Mouse (Mus musculus) limb, embryonic 15.5 days (tissue): ENCODE data around the gene Fsd1l. TPM values are rescaled to one million over a fixed set of nuclear protein-coding genes. Genes with fewer than 3 reads are reported as not detected.

Source experiments
- ATAC-seq: fragments of 200-750 bp; cut with Nextera tagmentation; 2 replicates; pipeline ENCODE4 v1.8.0; 2017; ENCODE audit warnings: low read depth, moderate TSS enrichment; ENCODE audit not compliant: insufficient number of reproducible peaks, low FRiP score, low TSS enrichment
- H3K27ac ChIP-seq: fragments of 300-500 bp; sonication (generic); 2 replicates; pipeline ENCODE4 v1.5.1; 2015; ENCODE audit warnings: moderate library complexity, mild to moderate bottlenecking, inconsistent platforms
- H3K27me3 ChIP-seq: fragments of 300-500 bp; sonication (generic); 2 replicates; pipeline ENCODE4 v1.6.1; 2015; ENCODE audit warnings: inconsistent platforms
- H3K36me3 ChIP-seq: fragments of 300-500 bp; sonication (generic); 2 replicates; pipeline ENCODE4 v1.6.1; 2015; ENCODE audit warnings: inconsistent platforms
- H3K4me1 ChIP-seq: fragments of 300-500 bp; sonication (generic); 2 replicates; pipeline ENCODE4 v1.6.1; 2015; ENCODE audit warnings: inconsistent platforms
- H3K4me2 ChIP-seq: fragments of 300-500 bp; sonication (generic); 2 replicates; pipeline ENCODE4 v1.6.1; 2015; ENCODE audit warnings: mild to moderate bottlenecking, inconsistent platforms
- H3K4me3 ChIP-seq: fragments of 300-500 bp; sonication (generic); 2 replicates; pipeline ENCODE4 v1.5.1; 2015; ENCODE audit warnings: mild to moderate bottlenecking, inconsistent platforms
- H3K9ac ChIP-seq: fragments of 300-500 bp; sonication (generic); 2 replicates; pipeline ENCODE4 v1.6.1; 2015; ENCODE audit warnings: inconsistent platforms
- H3K9me3 ChIP-seq: fragments of 300-500 bp; sonication (generic); 2 replicates; pipeline ENCODE4 v1.6.1; 2016; ENCODE audit warnings: inconsistent platforms
- WGBS: fragments of 180-500 bp; shearing (Covaris S2); methylation state at CpG from one replicate; pipeline ENCODE4 v1.1.7; 2015; 5-methylcytosine and 5-hydroxymethylcytosine counted together
- polyA plus RNA-seq: library from polyadenylated mRNA; unstranded; fragments of >200 nt; fragmentation: Nextera tagmentation; extraction: Ambion mirVana; gene quantifications from 2 replicates; pipeline ENCODE4 v1.2.1, GENCODE M21; 2015

Fsd1l gene
- polyA plus RNA-seq, 1 experiment from 2014 or later = 13.1 TPM

- Histone ChIP-seq H3K4me2 (no peak overlapping the region), H3K4me3 (no peak overlapping the region), H3K4me1 (no peaks in the 10 kb centered on the region), H3K27me3 (no peaks in the 10 kb centered on the region), H3K9ac (no peak overlapping the region), H3K36me3 (no peaks in the 10 kb centered on the region), H3K9me3 (no peaks in the 10 kb centered on the region), H3K27ac (no peak overlapping the region)
- 84% methylated on average over 15 of the region's 15 CpGs for WGBS
- ATAC-seq = no peak
Measured at GRCm38 (mm10) chr4:53596063-53596895, 35.0 kb upstream of the Fsd1l start.

- no peak overlapping the region for H3K4me3 ChIP-seq
- no peak overlapping the region for H3K27ac ChIP-seq
- no peak overlapping the region for H3K4me2 ChIP-seq
- H3K4me1 ChIP-seq = no peaks in the 10 kb centered on the region
- H3K9me3 ChIP-seq = no peaks in the 10 kb centered on the region
- no peaks in the 10 kb centered on the region for H3K36me3 ChIP-seq
- no peaks in the 10 kb centered on the region for H3K27me3 ChIP-seq
- H3K9ac ChIP-seq = no peak overlapping the region
- 53% methylated on average over 6 of the region's 6 CpGs for WGBS
- ATAC-seq = no peak
Measured at GRCm38 (mm10) chr4:53600462-53600861, 30.8 kb upstream of the Fsd1l start.

GRCm38 (mm10) chr4:53614576-53615225 is 16.6 kb upstream of the Fsd1l start:
- ATAC-seq = no peak
- no peak overlapping the region for H3K9ac ChIP-seq
- no peak overlapping the region for H3K27ac ChIP-seq
- H3K4me1 ChIP-seq = no peaks in the 10 kb centered on the region
- H3K4me3 ChIP-seq = no peak overlapping the region
- no peaks in the 10 kb centered on the region for H3K9me3 ChIP-seq
- WGBS = 81% methylated on average over 5 of the region's 5 CpGs
- no peaks in the 10 kb centered on the region for H3K27me3 ChIP-seq
- no peaks in the 10 kb centered on the region for H3K36me3 ChIP-seq
- no peak overlapping the region for H3K4me2 ChIP-seq

- Histone ChIP-seq H3K27ac (no peak overlapping the region), H3K9me3 (no peaks in the 10 kb centered on the region), H3K27me3 (no peaks in the 10 kb centered on the region), H3K4me3 (no peak overlapping the region), H3K4me2 (no peak overlapping the region), H3K36me3 (no peaks in the 10 kb centered on the region), H3K4me1 (no peaks in the 10 kb centered on the region), H3K9ac (no peak overlapping the region)
- ATAC-seq = no peak
- 53% methylated on average over 3 of the region's 3 CpGs for WGBS
Measured at GRCm38 (mm10) chr4:53617968-53618367, 13.3 kb upstream of the Fsd1l start.

- Histone ChIP-seq H3K4me3 (no peak overlapping the region), H3K9me3 (no peaks in the 10 kb centered on the region), H3K9ac (no peak overlapping the region), H3K27me3 (no peaks in the 10 kb centered on the region), H3K27ac (no peak overlapping the region), H3K36me3 (no peaks in the 10 kb centered on the region), H3K4me1 (no peaks in the 10 kb centered on the region), H3K4me2 (no peak overlapping the region)
- WGBS = 82% methylated on average over 6 of the region's 6 CpGs
- ATAC-seq = no peak
Measured at GRCm38 (mm10) chr4:53620104-53620503, 11.2 kb upstream of the Fsd1l start.

GRCm38 (mm10) chr4:53621084-53621483 is 10.2 kb upstream of the Fsd1l start:
- no peak overlapping the region for H3K9ac ChIP-seq
- 53% methylated on average over 6 of the region's 6 CpGs for WGBS
- no peaks in the 10 kb centered on the region for H3K36me3 ChIP-seq
- H3K27ac ChIP-seq = no peak overlapping the region
- no peak overlapping the region for H3K4me2 ChIP-seq
- no peak for ATAC-seq
- no peaks in the 10 kb centered on the region for H3K4me1 ChIP-seq
- no peaks in the 10 kb centered on the region for H3K9me3 ChIP-seq
- no peak overlapping the region for H3K4me3 ChIP-seq
- H3K27me3 ChIP-seq = no peaks in the 10 kb centered on the region

- 56% methylated on average over 5 of the region's 5 CpGs for WGBS
- no peaks in the 10 kb centered on the region for H3K36me3 ChIP-seq
- no peak overlapping the region for H3K4me2 ChIP-seq
- H3K9ac ChIP-seq = no peak overlapping the region
- no peaks in the 10 kb centered on the region for H3K4me1 ChIP-seq
- ATAC-seq = no peak
- no peaks in the 10 kb centered on the region for H3K27me3 ChIP-seq
- no peak overlapping the region for H3K27ac ChIP-seq
- H3K4me3 ChIP-seq = no peak overlapping the region
- H3K9me3 ChIP-seq = no peaks in the 10 kb centered on the region
Measured at GRCm38 (mm10) chr4:53621490-53621889, 9.8 kb upstream of the Fsd1l start.

GRCm38 (mm10) chr4:53623711-53624110 is 7.6 kb upstream of the Fsd1l start:
- WGBS = 85% methylated on average over 1 of the region's 1 CpGs
- H3K4me3 ChIP-seq = no peak overlapping the region
- 0 out of 2 replicates have a peak, but pooled peaks cover under 1% of the 10 kb centered on the region for H3K4me1 ChIP-seq
- H3K27ac ChIP-seq = no peak overlapping the region
- no peak overlapping the region for H3K9ac ChIP-seq
- ATAC-seq = no peak
- no peaks in the 10 kb centered on the region for H3K9me3 ChIP-seq
- no peak overlapping the region for H3K4me2 ChIP-seq
- no peaks in the 10 kb centered on the region for H3K27me3 ChIP-seq
- no peaks in the 10 kb centered on the region for H3K36me3 ChIP-seq

GRCm38 (mm10) chr4:53624816-53625215 is 6.5 kb upstream of the Fsd1l start:
- WGBS = 56% methylated on average over 4 of the region's 4 CpGs
- ATAC-seq = no peak
- no peak overlapping the region for H3K4me3 ChIP-seq
- no peaks in the 10 kb centered on the region for H3K36me3 ChIP-seq
- H3K27me3 ChIP-seq = no peaks in the 10 kb centered on the region
- H3K9me3 ChIP-seq = no peaks in the 10 kb centered on the region
- H3K4me2 ChIP-seq = no peak overlapping the region
- H3K27ac ChIP-seq = no peak overlapping the region
- no peak overlapping the region for H3K9ac ChIP-seq
- 0 out of 2 replicates have a peak, but pooled peaks cover 4% of the 10 kb centered on the region for H3K4me1 ChIP-seq

- no peak overlapping the region for H3K9ac ChIP-seq
- no peak overlapping the region for H3K4me3 ChIP-seq
- no peak overlapping the region for H3K27ac ChIP-seq
- 86% methylated on average over 3 of the region's 3 CpGs for WGBS
- no peak overlapping the region for H3K4me2 ChIP-seq
- no peaks in the 10 kb centered on the region for H3K27me3 ChIP-seq
- 0 out of 2 replicates have a peak, but pooled peaks cover 4% of the 10 kb centered on the region for H3K4me1 ChIP-seq
- no peaks in the 10 kb centered on the region for H3K36me3 ChIP-seq
- H3K9me3 ChIP-seq = no peaks in the 10 kb centered on the region
- ATAC-seq = no peak
Measured at GRCm38 (mm10) chr4:53625263-53625662, 6.0 kb upstream of the Fsd1l start.

GRCm38 (mm10) chr4:53628924-53629323 is 2.3 kb upstream of the Fsd1l start:
- Histone ChIP-seq H3K9ac (no peak overlapping the region), H3K4me1 (peaks cover 10% of the 10 kb centered on the region; the same call in 1 of the 2 replicates), H3K36me3 (no peaks in the 10 kb centered on the region), H3K9me3 (no peaks in the 10 kb centered on the region), H3K4me2 (no peak overlapping the region), H3K27ac (no peak overlapping the region), H3K27me3 (no peaks in the 10 kb centered on the region), H3K4me3 (no peak overlapping the region)
- ATAC-seq = no peak
- WGBS = 43% methylated on average over 4 of the region's 4 CpGs

- 8% methylated on average over 12 of the region's 12 CpGs for WGBS
- Histone ChIP-seq H3K36me3 (no peaks in the 10 kb centered on the region), H3K4me2 (peak overlapping the region; percentile 74), H3K4me1 (peaks cover 10% of the 10 kb centered on the region; the same call in 1 of the 2 replicates), H3K9ac (peak overlapping the region; percentile 71), H3K27ac (no peak overlapping the region), H3K27me3 (no peaks in the 10 kb centered on the region), H3K4me3 (peak overlapping the region; percentile 80), H3K9me3 (no peaks in the 10 kb centered on the region)
- no peak for ATAC-seq
Measured at GRCm38 (mm10) chr4:53630963-53631315, 332 bp upstream of the Fsd1l start.
